Mouse (Mus musculus): Measurements from ENCODE around the gene Gadd45g. TPM values are rescaled to one million over a fixed set of nuclear protein-coding genes. Genes with fewer than 3 reads are reported as not detected.
"Not testable (repeated sequence)": the region's sequence is repeated elsewhere in the genome, so short reads cannot be mapped to it uniquely, and the experiment has no call there.

Gadd45g gene
- total RNA-seq, 2 experiments from 2014 or later, result 13.5 to 23.2 TPM

DNA sequence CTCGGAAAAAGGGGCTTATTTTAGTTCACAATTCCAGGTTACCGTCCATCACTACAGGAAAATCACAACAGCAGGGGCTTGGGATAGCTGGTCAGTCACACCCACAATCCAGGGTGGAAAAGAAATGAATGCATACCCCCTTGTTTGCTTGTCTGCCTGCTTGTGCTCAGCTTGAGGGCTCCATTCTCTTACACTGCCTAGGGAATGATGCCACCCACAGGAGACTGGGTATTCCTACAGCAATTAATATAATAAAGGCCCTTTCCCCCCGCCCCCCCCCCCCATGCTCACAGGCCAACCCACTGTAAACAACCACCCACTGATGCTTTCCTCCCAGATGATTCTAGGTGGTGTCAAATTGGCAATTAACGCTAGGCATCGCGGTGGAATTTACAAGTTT lies 14.0 kb upstream of the Gadd45g start:
- DNase-seq (ENCODE audit: low spot score in 2 of 2), result no peak

DNA sequence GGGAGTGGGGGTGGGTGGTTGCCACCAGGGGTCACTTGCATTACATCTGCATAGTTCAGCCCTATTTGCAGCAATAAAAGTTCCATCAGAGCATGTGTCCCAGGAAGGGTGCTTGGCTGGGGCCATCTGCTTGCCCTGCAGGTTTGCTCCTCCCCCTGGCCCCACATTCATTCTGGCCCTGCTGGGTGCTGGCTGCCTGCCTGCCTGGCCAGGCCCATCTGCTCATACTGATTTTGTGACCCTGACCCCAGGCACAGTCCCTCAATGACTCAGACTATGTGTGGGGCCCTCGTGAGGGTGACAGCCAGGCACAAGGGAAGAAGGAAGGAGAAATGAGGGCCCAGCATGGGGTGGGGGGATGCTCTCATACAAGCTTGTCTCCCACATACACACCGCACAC lies 12.9 kb upstream of the Gadd45g start:
- DNase-seq (ENCODE audit: low spot score in 2 of 2), result no peak

DNA sequence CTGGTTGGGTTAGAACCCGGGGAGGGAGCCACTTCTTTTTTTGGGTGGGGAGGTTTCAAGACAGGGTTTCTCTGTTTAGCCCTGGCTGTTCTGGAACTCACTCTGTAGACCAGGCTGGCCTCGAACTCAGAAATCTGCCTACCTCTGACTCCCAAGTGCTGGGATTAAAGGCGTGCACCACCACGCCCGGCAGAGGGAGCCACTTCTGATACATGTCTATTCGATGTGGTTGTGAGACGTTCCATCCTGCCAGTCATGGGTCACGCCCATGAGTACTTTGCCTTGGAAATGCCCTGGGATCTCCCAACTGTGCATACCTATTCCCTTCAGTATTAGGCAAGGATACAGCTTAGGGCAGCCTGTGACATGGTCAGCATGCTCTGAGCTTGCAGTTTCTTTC lies 12.5 kb upstream of the Gadd45g start:
- not testable (repeated sequence) for DNase-seq (ENCODE audit: low spot score in 2 of 2)

DNA sequence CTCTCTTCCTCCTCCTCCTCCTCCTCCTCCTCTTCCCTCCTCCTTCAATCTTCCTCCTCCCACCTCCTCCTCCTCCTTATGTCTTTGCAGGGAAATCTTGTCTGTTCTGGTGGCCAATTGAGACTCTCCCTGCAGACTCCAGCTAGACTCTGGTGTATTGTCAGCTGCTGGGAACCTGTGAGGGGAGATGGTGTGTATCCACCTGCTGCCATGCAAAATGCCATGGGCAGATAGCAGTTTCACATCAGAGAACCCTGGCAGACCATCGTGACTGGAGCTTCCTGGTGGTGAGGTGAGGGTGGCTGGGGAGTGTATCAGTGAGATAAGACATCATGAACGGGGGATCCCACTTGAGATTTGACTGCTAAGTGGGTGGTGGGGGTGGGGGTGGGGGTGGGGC lies 12.0 kb upstream of the Gadd45g start:
- DNase-seq (ENCODE audit: low spot score in 2 of 2), result no peak

DNA sequence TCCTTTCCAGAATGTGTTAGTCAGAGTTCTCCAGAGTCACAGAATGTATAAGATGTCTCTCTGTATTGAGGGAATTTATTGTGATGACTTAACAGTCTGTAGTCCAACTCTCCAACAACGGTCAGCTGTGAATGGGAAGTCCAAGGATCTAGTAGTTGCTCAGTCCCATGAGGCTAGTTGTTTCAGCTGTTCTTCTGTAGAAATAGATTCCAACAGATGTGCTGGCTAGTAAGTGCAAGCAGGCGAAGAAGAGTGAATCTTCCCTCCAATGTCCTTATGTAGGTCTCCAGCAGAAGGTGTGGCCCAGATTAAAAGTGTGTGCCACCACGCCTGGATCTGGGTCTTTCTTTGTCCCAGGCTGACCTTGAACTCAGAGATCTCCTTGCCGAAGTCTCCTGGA lies 11.3 kb upstream of the Gadd45g start:
- DNase-seq (ENCODE audit: low spot score in 2 of 2), result not testable (repeated sequence)

DNA sequence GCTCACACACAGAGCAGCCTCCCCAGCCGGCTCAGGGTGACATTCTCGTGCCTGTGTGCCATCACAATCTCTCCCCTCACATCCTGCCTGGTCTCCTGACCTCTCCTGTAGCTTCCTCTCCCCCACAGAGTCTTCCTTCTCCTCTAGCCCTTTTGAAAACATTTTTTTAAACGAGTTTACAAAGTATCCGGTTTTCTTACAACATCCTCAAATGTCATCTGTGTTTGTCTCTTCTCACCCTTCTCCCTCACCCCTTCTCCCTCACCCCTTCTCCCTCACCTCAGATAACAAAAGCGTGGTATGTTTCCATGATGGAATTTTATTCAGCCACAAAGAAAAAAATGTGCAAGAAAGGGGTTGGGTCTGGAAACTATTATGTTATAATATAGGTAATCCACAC lies 9.1 kb upstream of the Gadd45g start:
- no peak for DNase-seq (ENCODE audit: low spot score in 2 of 2)

DNA sequence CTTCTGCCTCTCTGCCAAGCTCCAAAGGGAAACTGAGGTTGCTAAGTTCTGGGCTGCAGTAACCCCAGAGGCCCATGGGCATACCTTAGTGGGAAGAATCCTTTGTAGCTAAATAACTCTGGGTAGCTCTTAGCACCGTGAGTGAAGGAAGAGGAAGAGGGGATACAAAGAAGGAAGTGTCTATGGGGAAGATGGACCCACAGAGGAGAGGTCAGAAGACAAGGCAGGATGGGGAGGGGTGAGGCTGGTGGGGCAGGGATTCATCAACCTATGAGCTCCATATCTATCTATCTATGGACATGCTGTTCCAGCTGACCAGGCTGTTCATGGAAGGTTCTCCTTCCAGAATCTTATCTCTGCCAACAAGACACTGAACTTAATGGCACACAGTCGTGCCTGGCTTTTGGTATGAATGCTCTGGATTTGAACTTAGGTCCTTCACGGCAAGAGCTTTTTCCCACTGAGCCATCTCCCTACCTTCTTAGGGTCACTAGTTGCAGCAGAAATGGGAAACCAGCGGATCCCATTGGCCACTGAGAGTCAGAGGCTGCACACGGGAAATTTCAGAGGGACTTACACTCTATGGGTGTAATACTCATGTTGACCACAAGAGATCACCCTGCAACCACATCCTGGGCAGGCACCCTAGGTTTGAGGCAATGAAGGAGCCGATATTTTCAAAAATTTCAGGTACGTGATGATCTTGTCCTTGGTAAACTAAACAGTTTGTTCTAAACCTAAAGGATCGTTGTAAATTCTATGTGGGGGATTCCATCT lies 7.0 kb upstream of the Gadd45g start:
- DNase-seq (ENCODE audit: low spot score in 2 of 2), result peak; percentile 45 to 48

DNA sequence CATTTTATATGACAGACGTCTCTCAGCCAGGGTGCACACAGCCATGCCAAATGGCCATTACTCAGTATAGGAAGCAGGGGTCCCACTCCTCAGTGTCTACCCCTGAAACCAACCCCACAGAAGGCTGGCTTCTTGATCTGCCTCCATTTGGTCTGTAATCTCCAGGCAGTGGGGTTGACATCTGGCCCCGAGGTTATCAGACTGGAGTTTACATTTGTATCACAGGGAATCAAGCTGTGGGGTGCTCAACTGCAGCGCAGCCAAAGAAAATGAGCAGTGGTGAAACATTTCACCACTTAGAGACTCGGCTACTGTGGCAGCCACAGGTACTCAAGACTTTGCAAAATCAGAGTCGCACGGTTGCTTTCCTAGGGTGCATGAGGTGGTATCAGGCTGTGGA lies 5.8 kb upstream of the Gadd45g start:
- no peak for DNase-seq (ENCODE audit: low spot score in 2 of 2)

DNA sequence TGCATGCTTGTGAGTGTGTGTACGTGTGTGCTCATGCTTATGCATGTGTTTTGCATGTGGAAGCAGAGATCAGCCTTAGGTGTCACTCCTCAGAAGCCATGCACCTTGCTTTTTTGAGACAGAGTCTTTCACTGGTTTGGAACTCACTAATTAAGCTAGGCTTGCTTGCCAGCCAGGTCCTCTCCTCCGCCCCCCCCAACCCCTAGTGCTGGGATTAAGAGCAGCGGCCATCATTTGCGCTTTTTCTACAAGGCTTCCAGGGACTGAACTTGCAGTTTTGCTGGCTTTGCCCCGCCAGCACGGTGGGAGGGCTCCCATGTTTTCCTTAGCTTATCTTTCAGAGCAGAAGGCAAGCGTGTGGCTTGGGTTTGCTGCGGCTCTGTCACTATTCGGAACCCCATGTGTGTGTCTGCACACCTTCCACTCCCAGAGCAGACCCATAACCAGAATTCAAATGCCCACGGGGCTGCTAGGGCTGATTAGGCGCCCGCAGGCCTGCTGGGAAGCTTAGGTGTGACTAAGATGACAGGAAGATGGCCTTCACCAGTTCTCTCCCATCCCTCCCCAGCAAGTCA lies 4.8 kb upstream of the Gadd45g start:
- DNase-seq (ENCODE audit: low spot score in 2 of 2), result no peak

DNA sequence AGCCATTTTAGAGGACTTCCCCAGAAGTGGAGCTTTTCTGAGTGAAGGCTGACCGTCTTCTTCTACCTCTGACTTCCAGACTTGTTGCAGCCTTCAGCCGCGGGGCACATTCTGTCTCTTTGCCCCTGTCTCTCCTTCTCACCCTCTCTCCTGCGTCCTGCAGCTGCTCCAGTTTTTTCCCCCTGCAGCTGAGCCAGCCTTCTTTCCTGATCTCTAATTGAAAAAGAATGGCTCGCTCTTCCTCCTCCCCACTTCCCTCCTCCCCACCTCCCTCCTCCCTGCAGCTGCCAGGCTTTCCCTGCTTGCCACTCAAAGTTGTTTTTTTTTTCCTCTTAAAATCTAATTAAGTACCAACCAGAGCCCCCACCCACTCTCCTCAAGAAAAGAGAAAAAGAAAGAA lies 4.3 kb upstream of the Gadd45g start:
- no peak for DNase-seq (ENCODE audit: low spot score in 2 of 2)

DNA sequence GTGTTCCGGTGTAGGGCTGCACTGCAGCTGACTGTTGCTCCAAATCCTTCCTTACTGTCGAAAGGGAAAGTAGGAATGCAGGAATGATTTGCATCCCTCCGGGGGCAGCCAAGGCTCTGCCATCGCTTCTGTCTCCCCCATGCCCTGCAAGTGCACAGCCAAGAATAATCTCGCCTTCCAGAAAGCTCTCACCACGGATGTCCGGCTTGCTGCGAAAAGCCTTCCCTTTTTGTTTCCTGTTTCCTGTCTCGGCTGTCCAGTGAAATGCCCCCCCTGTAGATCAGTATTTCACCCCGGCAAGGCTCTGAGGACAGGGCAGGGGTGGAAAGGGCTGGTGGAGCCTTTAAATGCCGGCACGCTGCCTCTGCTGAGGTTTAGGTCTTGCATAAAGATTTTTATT lies 3.7 kb upstream of the Gadd45g start:
- no peak for DNase-seq (ENCODE audit: low spot score in 2 of 2)

DNA sequence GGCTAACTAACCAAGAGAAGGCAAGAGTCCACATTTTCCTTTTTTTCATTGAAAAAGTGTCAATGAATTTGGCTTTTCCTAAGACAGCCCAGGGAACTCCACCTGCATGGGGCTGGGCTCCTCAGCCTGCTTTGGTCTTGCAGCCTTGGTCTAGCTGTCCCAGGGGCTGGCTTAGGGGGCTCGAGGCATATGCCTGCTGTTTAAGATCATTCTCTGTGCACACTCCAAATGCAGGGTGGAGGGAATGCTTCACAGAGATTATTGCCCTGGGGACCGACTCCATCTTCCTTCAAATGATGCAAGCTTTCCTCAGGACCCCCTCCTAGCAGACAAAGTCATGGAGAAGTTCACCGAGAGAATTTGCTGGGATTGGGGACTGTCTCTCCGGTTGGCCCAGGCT lies 3.2 kb upstream of the Gadd45g start:
- no peak for DNase-seq (ENCODE audit: low spot score in 2 of 2)

DNA sequence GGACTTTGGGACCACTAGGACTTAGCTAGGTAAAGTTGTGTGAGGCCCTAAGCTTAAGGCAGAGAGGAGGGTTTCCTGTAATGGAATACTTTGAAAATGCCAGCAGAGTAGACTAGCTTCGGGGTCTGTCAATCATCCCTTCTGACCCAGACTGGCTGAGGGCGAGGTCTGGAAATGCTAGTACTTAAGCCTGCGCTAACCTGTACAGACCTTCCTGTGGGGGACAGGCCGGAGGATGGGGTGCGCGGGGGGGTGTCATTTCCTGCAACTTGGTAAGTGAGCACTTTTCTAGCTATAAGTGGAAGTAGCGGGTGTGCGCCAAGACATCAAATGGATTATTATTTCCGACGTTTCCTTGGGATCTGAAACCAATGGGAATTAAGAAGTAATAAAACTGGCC lies 2.4 kb upstream of the Gadd45g start:
- DNase-seq (ENCODE audit: low spot score in 2 of 2), result no peak

DNA sequence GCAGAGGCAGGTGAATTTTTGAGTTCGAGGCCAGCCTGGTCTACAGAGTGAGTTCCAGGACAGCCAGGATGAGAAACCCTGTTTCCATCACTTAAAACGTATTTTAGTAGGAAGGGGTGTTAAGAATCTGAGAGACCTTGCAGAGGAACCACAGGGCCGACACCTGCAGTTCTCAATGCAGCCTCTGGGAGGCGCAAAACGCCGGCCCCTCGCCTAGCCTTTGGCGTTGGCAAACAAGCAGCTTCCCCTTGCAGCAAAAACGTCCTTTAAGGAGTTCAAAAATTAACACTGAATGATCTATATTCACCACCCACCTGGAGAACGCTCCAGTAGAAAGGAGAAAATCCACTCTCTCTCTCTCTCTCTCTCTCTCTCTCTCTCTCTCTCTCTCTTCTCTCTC lies 1.8 kb upstream of the Gadd45g start:
- DNase-seq (ENCODE audit: low spot score in 2 of 2), result peak; percentile 50 to 71

DNA sequence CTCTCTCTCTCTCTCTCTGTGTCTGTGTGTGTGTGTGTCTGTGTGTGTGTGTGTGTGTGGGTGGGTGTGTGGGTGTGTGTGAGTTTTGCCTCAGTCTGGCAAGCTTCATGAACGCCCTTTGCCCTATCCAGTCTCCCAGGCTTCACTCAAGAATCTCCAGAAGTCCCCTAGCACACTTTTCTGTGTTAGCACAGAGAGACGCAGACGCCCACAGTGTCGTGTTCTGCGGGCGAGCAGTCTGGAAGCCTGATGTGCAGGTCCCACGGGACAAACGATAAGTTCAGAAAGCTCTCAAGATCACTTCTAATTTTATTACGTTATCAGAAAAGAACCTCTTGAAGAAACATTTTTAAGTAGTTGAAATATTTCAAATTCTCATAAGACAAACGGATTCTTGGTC lies 1.4 kb upstream of the Gadd45g start:
- peak; percentile 27 to 32 for DNase-seq (ENCODE audit: low spot score in 2 of 2)

DNA sequence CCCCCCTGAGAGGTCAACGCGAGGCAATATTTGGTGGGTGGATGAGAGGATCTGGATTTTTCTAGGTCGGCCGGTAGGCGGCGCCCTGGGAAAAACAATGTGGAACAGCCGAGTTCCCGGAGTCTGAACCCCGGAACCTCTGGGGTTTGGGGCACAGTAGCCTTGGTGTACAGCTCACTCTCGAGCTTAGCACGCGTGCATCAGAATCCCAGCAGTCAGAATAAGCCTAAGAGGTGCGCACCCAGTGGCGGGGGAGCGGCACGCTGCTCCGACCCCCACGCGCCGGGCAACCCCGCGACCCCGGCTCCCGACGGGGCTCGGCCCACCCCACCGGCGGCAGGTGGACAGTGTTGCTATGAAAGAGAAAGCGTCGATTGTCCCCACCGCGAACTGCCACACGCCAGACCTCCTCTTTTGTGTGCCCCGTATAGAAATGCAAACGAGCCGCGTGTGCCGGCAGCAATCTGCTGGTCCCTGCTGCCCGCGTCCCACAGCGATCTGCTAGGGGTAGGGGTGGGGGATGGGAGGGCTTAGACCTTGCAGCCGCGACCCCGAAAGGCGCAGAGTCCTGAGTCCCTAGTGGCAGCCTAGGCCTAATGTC lies 787 bp upstream of the Gadd45g start:
- peak; percentile 77 to 79 for DNase-seq (ENCODE audit: low spot score in 2 of 2)

DNA sequence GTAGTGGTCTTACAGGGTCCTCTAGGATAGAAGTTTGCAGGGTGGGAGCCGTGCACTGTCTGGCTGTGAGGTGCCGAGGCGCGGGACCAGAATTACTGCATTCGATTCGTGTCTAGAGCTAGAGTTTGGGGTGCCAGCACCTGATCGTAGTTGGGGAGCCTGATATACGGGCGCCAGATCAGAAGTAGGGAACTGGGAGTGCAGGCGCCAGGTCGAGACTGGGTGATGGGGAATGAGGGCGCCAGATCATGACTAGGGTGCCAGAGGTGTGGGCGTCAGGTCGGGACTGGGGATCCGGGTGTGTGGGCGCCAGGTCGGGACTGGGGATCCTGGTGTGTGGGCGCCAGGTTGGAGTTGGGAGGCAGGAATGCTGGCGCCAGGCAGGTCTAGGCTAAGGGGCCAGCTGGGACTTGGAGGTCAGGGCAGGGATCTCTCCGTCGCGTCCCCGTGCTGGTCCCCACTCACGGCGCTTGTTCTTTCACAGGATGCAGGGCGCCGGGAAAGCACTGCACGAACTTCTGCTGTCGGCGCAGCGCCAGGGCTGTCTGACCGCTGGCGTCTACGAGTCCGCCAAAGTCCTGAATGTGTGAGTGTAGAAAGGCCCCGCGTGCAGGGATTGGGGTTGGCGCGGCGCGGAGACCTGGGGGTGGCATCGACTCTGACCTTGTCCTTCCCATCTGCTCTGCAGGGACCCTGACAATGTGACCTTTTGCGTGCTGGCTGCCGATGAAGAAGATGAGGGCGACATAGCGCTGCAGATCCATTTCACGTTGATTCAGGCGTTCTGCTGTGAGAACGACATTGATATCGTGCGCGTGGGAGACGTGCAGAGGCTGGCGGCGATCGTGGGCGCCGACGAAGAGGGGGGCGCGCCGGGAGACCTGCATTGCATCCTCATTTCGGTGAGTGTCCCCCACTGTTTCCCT lies 653 bp downstream of the Gadd45g start:
- peak; percentile 52 to 66 for DNase-seq (ENCODE audit: low spot score in 2 of 2)

DNA sequence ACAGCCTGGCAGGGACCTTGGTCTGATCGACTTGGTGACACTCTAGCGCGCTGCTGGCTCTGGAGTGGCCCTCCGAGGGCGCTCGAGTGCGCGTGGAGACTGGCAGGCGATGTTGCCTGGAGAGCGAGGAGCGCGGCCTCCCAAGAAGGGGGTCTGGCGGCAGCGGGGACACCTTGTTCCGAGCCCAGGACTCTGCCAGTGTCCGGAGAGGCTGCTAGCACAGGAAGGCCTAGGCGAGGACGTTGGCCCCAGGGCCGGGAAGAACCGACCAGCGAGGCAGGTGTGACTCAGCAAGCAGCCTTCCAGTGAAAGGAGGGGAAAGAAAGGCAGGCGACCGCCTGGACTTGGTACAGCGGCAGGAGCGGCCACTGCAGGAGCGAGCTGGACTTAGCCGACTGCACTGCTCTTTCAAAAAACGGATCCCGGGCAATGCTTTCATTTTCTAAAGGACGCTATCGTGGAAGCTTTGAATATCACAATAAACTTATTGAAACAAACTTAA lies 1.6 kb downstream of the Gadd45g start:
- peak; percentile 80 to 84 for DNase-seq (ENCODE audit: low spot score in 2 of 2)

DNA sequence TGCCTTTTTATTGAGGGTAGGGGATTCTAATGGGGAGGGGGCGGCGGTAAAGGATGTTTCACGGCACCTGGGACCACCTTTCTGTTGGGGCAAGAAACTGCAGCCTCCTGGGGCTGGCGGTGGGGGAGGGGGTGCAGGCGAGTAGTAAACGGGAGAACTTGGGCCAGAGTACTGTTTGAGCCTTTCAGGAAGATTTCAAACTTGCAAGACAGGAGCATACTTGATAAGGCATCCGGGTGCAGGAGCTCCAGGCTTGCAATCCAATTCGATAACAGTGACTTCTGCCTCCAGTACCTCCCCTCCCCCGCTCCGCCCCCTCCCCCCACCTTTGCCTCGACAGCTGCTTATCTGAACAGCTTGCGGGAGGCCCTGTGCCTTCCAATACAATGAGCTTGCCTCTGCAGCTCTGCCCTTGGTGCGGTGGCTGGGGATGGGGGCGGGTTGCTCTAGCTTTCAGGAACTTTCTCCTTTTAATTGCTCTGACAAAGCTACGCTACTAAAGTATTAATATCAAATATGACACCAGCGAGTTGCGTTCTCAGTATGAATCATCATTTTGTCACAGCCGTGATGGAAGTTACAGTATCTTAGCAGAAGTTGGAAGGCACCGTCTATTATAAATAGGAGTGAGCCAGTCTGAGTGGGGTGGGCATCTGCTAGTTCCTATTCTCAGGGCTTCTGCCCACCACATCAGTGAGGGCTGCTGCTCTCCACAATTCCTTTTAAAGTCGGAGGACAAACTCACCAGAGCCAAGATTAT lies 2.2 kb downstream of the Gadd45g start:
- peak; percentile 47 to 74 for DNase-seq (ENCODE audit: low spot score in 2 of 2)

DNA sequence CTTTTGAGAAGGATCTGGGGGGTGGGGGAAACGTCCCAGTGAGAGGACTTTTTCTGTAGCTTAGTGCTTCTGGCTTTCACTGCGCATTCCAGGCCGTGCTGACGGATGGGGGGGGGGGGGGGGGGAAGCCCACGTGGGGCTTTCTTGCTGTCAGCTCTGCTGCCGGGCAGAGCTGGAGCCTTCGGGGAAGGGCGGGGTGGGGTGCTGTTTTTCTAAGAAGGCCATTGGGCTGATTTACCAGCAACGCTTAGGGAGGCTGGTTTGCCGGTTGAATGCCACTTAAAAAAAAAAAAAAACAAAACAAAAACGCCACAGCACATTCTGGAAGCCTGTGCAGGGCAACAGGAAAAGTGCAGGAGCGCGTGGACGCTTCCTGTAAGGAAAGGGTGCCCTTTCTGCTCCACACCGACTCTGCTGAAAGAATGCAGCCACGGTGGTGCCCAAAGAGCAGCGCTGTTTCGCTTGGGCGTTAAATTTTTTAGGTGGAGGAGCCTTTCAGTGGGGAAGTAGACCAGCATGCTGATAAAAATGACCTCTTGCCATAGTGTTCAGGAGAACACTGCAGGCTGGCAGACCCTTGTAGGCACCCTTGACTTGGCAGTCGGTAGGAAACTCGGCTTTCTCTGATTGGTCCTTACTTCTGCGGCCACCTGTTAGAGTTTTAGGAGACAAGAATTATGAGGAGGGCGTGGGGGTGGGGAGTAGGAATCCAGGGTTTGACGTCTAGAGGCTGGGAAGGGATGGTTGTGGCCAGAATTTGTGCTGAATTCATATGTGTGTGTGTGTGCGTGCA lies 3.0 kb downstream of the Gadd45g start:
- no peak for DNase-seq (ENCODE audit: low spot score in 2 of 2)

Measured in left cerebral cortex, adult 18-20 months (tissue).